Mouse (Mus musculus) hindbrain, embryonic 12.5 days (tissue): ENCODE measurements around the gene Olfml2b. TPM values are rescaled to one million over a fixed set of nuclear protein-coding genes. Genes with fewer than 3 reads are reported as not detected.

Experiments
- ATAC-seq: fragments of 200-750 bp; cut with Nextera tagmentation; 2 replicates; pipeline ENCODE4 v1.8.0; 2017; ENCODE audit warnings: moderate TSS enrichment; ENCODE audit not compliant: low FRiP score
- H3K27ac ChIP-seq: fragments of 300-500 bp; sonication (generic); 2 replicates; pipeline ENCODE4 v1.5.1; 2016; ENCODE audit warnings: mild to moderate bottlenecking
- H3K27me3 ChIP-seq: fragments of 300-500 bp; sonication (generic); 2 replicates; pipeline ENCODE4 v1.6.1; 2016; ENCODE audit warnings: mild to moderate bottlenecking
- H3K36me3 ChIP-seq: fragments of 300-500 bp; sonication (generic); 2 replicates; pipeline ENCODE4 v1.6.1; 2016; ENCODE audit warnings: mild to moderate bottlenecking
- H3K4me1 ChIP-seq: fragments of 300-500 bp; sonication (generic); 2 replicates; pipeline ENCODE4 v1.6.1; 2016
- H3K4me2 ChIP-seq: fragments of 300-500 bp; sonication (generic); replicated peaks from 2 replicates; pipeline ENCODE4 v1.6.1; 2016; ENCODE audit warnings: mild to moderate bottlenecking
- H3K4me3 ChIP-seq: fragments of 300-500 bp; sonication (generic); 2 replicates; pipeline ENCODE4 v1.5.1; 2016; ENCODE audit warnings: mild to moderate bottlenecking
- H3K9ac ChIP-seq: fragments of 300-500 bp; sonication (generic); 2 replicates; pipeline ENCODE4 v1.6.1; 2016; ENCODE audit warnings: mild to moderate bottlenecking, moderate library complexity
- H3K9me3 ChIP-seq: fragments of 300-500 bp; sonication (generic); replicated peaks from 2 replicates; pipeline ENCODE4 v1.6.1; 2016; ENCODE audit warnings: mild to moderate bottlenecking
- WGBS: fragments of 180-500 bp; shearing (Covaris S2); methylation state at CpG from one replicate; pipeline ENCODE4 v1.1.7; 2016; 5-methylcytosine and 5-hydroxymethylcytosine counted together
- polyA plus RNA-seq: library from polyadenylated mRNA; unstranded; fragments of >200 nt; fragmentation: Nextera tagmentation; extraction: Ambion mirVana; gene quantifications from 2 replicates; pipeline ENCODE4 v1.2.1, GENCODE M21; 2016

Olfml2b gene
- polyA plus RNA-seq, 1 experiment from 2014 or later, result 8.0 TPM

DNA sequence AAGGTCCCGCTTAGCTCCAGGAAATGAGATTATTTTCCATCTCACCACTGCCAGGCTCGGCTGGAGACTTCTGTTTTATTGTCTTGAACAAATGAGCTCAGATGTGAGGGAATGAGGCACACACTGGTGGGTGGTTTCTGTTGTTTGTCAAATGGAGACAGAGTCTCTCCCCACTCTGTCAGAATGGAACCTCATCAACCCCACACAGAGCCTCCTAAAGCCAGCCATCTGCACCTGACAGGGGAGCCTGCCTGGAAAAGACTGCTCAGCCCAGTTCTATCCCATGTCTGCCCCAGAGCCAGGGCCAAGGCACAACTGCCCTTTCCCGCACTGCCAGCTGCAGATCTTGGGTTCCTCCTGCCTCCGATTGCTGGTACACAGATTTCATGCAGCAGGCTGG is 34.5 kb downstream of the Olfml2b start:
- Histone ChIP-seq H3K27ac (no peak overlapping the region), H3K4me1 (no peaks in the 10 kb centered on the region), H3K9ac (no peak overlapping the region), H3K4me2 (no peak overlapping the region), H3K9me3 (no peaks in the 10 kb centered on the region), H3K4me3 (no peak overlapping the region), H3K36me3 (peaks cover 8% of the 10 kb centered on the region; the same call in 1 of the 2 replicates), H3K27me3 (no peaks in the 10 kb centered on the region)
- 72% methylated on average over 4 of the region's 4 CpGs for WGBS
- ATAC-seq, result no peak

DNA sequence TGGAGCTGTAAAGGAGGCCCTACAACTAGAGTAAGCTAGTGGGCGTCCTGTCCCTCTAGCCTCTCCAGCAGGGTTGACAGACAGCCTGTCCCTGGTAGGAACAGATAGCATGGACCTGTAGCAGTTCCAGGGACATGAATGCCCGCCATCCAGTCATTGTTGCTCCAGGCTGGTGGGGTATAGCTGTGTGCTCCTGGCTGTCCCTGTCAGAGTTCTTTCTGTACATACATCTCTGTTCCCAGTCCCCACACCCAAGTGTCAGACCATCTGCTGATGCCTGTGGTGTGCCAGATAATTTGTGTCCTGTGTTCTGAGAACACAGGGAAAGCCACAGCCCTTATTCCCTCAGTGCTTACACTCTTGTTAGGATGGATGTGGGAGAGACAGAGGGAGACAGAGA is 35.3 kb downstream of the Olfml2b start:
- ATAC-seq, result no peak
- Histone ChIP-seq H3K4me3 (no peak overlapping the region), H3K36me3 (peaks cover 8% of the 10 kb centered on the region; the same call in 1 of the 2 replicates), H3K9ac (no peak overlapping the region), H3K27ac (no peak overlapping the region), H3K27me3 (no peaks in the 10 kb centered on the region), H3K4me2 (no peak overlapping the region), H3K4me1 (no peaks in the 10 kb centered on the region), H3K9me3 (no peaks in the 10 kb centered on the region)
- WGBS, result 79% methylated on average over 2 of the region's 2 CpGs

DNA sequence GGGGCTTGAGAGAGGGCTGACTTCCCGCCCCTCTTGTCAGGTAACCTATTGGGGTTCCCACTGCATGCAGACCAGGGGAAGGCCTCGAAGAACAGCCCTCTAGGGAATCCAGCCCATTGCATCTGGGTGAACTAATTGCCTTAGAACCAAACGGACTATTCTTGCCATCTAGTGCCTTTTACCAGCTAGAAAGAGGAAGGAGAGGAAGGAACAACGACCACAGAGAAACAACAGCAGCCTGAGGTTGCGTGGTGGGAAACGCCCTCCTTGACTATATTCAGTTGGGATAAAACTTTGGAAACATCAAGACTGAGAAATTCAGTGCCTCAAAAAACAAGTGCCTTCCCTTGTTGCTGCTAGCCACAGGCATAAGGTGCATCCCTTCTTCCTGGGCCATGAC is 39.5 kb downstream of the Olfml2b start:
- ATAC-seq, result no peak
- Histone ChIP-seq H3K27me3 (no peaks in the 10 kb centered on the region), H3K9ac (no peak overlapping the region), H3K36me3 (peaks cover 8% of the 10 kb centered on the region; the same call in 1 of the 2 replicates), H3K4me2 (no peak overlapping the region), H3K9me3 (no peaks in the 10 kb centered on the region), H3K27ac (no peak overlapping the region), H3K4me1 (no peaks in the 10 kb centered on the region), H3K4me3 (no peak overlapping the region)
- 88% methylated on average over 6 of the region's 6 CpGs for WGBS

DNA sequence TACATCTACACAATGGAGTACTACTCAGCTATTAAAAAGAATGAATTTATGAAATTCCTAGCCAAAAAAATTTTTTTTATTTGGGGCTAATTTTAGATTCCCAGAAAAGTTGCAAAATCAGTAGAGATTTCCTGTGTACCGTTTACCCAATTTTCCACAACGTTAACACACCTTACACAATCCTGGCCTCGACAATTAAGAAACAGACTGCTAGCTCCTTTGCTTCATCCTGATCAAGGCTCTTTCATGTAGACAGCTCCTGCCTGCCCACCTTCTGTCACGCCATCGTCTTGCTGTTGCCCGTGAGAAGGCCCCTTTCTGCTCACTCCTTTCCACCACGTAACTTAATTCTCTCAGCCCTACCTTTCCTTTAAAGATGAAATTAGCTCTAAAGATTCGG is 45.4 kb downstream of the Olfml2b start:
- no peak for ATAC-seq
- H3K27me3 ChIP-seq, result no peaks in the 10 kb centered on the region
- no peak overlapping the region for H3K4me2 ChIP-seq
- H3K36me3 ChIP-seq, result no peaks in the 10 kb centered on the region
- H3K4me3 ChIP-seq, result no peak overlapping the region
- H3K4me1 ChIP-seq, result no peaks in the 10 kb centered on the region
- WGBS, result 96% methylated on average over 8 of the region's 8 CpGs
- no peaks in the 10 kb centered on the region for H3K9me3 ChIP-seq
- H3K9ac ChIP-seq, result no peak overlapping the region
- no peak overlapping the region for H3K27ac ChIP-seq

DNA sequence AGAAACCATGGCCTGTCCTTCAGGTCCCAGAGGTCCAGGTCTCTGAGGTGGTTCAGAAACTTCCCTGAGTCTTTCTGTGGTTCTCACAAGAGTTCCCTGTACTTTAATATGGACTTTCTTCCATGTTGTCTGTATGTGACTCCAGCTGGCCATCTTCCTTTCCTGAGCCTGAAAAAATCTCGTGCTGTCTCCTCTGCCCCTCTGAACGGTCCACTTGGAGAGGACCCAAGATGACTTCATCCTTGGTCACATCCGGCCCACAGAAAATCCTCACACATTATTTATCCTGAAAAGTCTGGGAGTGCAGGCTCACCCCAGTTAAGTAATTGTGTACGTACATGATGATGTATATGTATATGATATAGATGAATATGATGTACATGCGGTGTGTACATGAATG is 47.0 kb downstream of the Olfml2b start:
- Histone ChIP-seq H3K9ac (no peak overlapping the region), H3K36me3 (no peaks in the 10 kb centered on the region), H3K27ac (no peak overlapping the region), H3K4me3 (no peak overlapping the region), H3K27me3 (no peaks in the 10 kb centered on the region), H3K4me1 (no peaks in the 10 kb centered on the region), H3K4me2 (no peak overlapping the region), H3K9me3 (no peaks in the 10 kb centered on the region)
- WGBS, result 93% methylated on average over 5 of the region's 5 CpGs
- ATAC-seq, result no peak

DNA sequence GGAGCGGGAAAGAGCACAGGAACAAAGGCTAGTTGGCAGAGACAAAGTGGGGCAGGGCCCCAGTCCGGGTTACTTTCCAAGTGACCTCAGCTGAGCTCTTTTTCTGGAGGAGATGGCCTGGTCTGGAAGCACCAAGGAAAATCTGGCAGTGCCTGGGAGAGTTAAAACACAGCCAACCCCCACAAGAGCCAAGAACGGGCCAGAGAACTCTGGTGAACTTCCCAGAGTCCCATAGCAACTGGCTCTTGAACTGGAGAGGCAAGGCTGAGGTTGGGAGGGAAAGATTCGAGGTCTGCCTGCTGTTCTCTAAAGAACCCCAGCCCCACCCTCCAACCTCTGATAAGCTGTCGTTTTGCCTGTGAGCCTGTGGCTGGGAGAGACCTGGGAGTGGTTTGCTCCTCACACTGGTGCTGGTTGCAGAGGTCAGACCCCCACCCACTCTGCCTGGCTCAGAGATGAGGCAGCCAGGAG is 50.5 kb downstream of the Olfml2b start:
- Histone ChIP-seq H3K36me3 (no peaks in the 10 kb centered on the region), H3K9me3 (no peaks in the 10 kb centered on the region), H3K27me3 (no peaks in the 10 kb centered on the region), H3K4me1 (no peaks in the 10 kb centered on the region), H3K27ac (no peak overlapping the region), H3K4me2 (no peak overlapping the region), H3K9ac (no peak overlapping the region), H3K4me3 (no peak overlapping the region)
- no peak for ATAC-seq
- 55% methylated on average over 5 of the region's 5 CpGs for WGBS

DNA sequence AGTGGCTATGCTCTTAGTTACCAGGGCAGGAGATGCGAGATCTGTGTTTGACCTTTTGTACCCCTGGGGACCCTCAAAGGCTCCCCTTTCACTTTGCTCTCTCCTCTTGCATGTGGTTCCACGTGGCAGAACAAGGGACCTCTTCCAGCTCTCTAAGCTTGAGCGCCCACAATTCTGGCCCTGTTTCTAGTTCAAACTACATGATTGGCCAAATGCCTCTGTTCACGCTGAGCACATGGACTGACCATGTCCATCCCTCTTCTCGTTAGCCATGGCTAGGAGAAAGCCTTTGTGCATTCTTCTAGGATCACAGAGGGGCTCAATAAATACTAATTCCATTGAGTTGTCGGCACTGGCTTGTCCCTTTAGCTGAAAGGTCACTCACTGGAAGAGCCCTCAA is 51.0 kb downstream of the Olfml2b start:
- Histone ChIP-seq H3K4me3 (no peak overlapping the region), H3K9ac (no peak overlapping the region), H3K9me3 (no peaks in the 10 kb centered on the region), H3K27ac (no peak overlapping the region), H3K27me3 (no peaks in the 10 kb centered on the region), H3K36me3 (no peaks in the 10 kb centered on the region), H3K4me2 (no peak overlapping the region), H3K4me1 (no peaks in the 10 kb centered on the region)
- no peak for ATAC-seq
- 56% methylated on average over 6 of the region's 6 CpGs for WGBS

DNA sequence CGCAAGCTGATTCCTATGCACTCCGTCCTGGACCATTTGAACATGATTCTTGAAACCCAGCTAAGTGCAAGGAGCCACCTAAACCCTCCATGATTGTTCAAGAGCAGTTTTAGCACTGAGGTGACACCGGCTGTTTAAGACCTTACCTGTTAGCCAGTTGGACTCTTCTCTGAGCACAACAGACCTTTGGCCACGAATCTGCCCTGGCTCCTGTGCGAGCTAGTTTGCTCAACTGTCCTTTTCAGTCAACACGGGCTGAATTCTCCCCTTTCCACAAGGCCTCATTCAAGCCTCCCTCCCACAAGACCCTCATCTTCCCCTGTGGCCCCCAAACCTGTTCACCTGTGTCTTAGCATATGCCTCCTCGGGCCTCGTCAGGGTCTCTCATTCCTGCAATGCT is 52.7 kb downstream of the Olfml2b start:
- Histone ChIP-seq H3K9me3 (no peaks in the 10 kb centered on the region), H3K27ac (no peak overlapping the region), H3K27me3 (no peaks in the 10 kb centered on the region), H3K9ac (no peak overlapping the region), H3K4me1 (no peaks in the 10 kb centered on the region), H3K36me3 (no peaks in the 10 kb centered on the region), H3K4me2 (no peak overlapping the region), H3K4me3 (no peak overlapping the region)
- ATAC-seq, result no peak
- WGBS, result 97% methylated on average over 8 of the region's 8 CpGs

DNA sequence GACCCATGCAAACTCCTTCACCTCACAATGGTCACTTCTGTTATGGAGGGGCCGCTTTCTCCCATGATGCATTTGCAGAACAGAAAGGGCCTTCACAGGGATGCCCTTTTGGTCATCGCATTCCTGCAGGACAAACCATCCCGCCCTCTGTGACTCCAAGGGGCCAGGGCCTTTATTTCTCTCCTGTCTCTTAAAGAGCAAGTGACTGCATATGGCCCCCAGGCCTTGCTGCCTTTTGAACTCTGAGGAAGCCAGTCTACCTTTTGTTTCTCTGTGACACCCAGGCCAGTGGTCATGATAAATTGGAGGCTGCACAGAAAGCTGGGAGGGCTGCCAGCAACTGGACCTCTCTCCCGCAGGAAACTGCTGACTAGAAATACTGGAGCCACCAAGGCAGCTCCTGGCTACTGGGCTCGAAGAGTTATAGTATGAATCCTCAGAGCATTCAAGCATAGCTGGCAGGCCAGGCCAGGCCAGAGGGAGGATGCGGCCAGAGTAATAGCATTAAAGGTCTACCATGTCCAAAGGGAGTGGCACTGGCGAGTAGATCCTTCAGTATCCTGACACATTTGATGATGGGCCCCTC is 53.5 kb downstream of the Olfml2b start:
- 65% methylated on average over 7 of the region's 7 CpGs for WGBS
- Histone ChIP-seq H3K4me2 (no peak overlapping the region), H3K9me3 (no peaks in the 10 kb centered on the region), H3K36me3 (no peaks in the 10 kb centered on the region), H3K27me3 (no peaks in the 10 kb centered on the region), H3K27ac (no peak overlapping the region), H3K9ac (no peak overlapping the region), H3K4me1 (no peaks in the 10 kb centered on the region), H3K4me3 (no peak overlapping the region)
- ATAC-seq, result no peak

DNA sequence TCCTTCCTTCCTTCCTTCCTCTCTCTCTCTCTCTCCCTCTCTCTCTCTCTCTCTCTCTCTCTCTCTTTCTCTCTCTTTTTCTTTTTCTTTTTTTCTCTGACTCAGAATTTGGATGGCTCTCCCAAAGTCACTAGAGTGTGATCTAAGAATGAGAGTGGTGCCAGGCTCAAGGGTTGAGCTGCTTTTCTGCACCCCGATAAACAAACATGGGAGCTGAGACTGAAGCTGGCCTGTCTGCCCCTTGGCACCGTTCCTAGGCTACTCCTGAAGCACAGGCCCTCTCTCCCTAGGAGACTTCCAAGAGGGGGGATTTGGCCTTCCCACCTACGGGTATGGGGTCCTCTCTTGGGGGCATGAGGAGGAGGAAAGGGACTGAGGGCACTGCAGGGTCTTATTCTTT is 54.4 kb downstream of the Olfml2b start:
- WGBS, result 84% methylated on average over 3 of the region's 3 CpGs
- Histone ChIP-seq H3K36me3 (no peaks in the 10 kb centered on the region), H3K4me3 (no peak overlapping the region), H3K9ac (no peak overlapping the region), H3K27me3 (no peaks in the 10 kb centered on the region), H3K4me2 (no peak overlapping the region), H3K9me3 (no peaks in the 10 kb centered on the region), H3K27ac (no peak overlapping the region), H3K4me1 (no peaks in the 10 kb centered on the region)
- ATAC-seq, result no peak

DNA sequence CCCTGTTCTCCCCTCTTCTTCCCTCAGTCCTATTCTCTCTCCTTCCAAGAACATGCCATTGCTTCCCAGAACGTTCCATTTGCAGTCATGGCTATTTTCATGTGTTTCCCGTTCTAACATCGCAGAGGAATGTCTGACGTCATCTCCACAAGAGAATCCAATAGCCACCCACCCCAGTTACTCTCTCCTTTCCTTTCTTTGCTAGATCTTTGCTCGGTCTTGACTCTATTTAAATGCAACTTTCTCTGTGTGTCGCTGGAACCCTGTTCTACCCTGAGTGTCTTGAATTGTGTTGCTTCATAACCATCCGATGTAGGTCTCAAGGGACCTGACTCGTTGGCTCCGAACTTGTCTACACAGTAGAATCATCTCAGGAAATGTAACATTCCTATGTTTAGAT is 55.2 kb downstream of the Olfml2b start:
- no peak overlapping the region for H3K9ac ChIP-seq
- H3K4me1 ChIP-seq, result no peaks in the 10 kb centered on the region
- no peaks in the 10 kb centered on the region for H3K27me3 ChIP-seq
- no peaks in the 10 kb centered on the region for H3K36me3 ChIP-seq
- WGBS, result 80% methylated on average over 9 of the region's 9 CpGs
- no peak for ATAC-seq
- no peak overlapping the region for H3K4me2 ChIP-seq
- H3K4me3 ChIP-seq, result no peak overlapping the region
- no peak overlapping the region for H3K27ac ChIP-seq
- H3K9me3 ChIP-seq, result no peaks in the 10 kb centered on the region

DNA sequence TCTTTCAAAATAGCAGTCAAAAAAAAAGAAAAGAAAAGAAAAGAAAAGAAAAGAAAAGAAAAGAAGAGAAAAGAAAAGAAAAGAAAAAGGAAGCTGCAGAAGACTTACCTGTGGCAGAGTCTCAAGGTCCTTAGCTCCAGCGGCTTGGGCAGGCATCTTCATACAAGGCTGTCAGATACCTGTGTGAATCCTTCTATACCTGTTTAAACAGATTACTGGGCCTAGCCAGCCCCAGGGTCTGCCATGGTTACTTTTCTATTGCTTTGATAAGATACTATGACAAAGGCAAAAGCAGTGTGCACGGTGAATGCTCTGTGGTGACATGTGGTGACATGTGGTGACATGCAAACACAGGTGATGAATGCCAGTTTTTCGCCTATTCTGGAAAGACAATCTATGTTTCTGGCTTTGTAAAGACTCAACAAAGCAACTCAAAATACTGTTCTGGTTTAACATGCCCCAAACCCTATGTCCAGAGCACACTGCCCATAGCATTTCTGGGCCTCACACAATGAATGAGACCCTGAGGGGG is 56.2 kb downstream of the Olfml2b start:
- Histone ChIP-seq H3K4me1 (no peaks in the 10 kb centered on the region), H3K27ac (no peak overlapping the region), H3K36me3 (no peaks in the 10 kb centered on the region), H3K9me3 (no peaks in the 10 kb centered on the region), H3K4me2 (no peak overlapping the region), H3K27me3 (no peaks in the 10 kb centered on the region), H3K4me3 (no peak overlapping the region), H3K9ac (no peak overlapping the region)
- 75% methylated on average over 3 of the region's 3 CpGs for whole genome bisulfite sequencing
- no peak for ATAC-seq

DNA sequence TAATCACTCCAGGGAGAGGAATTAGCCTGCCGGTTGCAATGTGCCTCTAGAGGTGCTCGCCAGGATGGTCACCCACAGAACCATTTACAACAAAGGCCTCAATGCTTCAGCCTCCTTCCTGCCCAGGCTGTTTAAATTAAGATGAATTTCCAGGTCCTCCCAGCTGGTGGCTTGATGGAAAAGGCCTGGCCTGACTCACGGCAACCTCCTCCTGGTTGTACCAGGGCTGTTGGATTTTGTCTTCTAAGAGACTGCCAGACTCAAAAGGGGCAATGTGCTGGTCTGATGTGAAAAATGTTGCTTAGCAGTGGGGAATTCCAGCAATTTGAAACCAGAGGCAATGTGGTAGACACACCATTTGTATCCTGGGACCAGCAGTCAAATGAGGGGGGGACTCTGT is 56.8 kb downstream of the Olfml2b start:
- H3K4me3 ChIP-seq, result no peak overlapping the region
- no peak for ATAC-seq
- no peak overlapping the region for H3K9ac ChIP-seq
- H3K9me3 ChIP-seq, result no peaks in the 10 kb centered on the region
- no peaks in the 10 kb centered on the region for H3K27me3 ChIP-seq
- no peaks in the 10 kb centered on the region for H3K4me1 ChIP-seq
- H3K27ac ChIP-seq, result no peak overlapping the region
- 54% methylated on average over 3 of the region's 3 CpGs for WGBS
- no peaks in the 10 kb centered on the region for H3K36me3 ChIP-seq
- no peak overlapping the region for H3K4me2 ChIP-seq
